Mouse (Mus musculus): ENCODE measurements around the gene Ltbp4. TPM values are rescaled to one million over a fixed set of nuclear protein-coding genes. Genes with fewer than 3 reads are reported as not detected.

Gene Ltbp4
- total RNA-seq, 2 experiments from 2014 or later = 54.5 to 54.8 TPM

GRCm38 (mm10) chr7:27364379-27364778, 26.9 kb upstream of the Ltbp4 start:
- Histone ChIP-seq H3K4me3 (no peak overlapping the region), H3K27ac (no peak overlapping the region)
- TF ChIP-seq CTCF (conservative IDR thresholded peaks at IDR 0.05) = no peak
- DNase-seq (ENCODE audit: low spot score in 2 of 2) = no peak

GRCm38 (mm10) chr7:27361283-27361946, 23.9 kb upstream of the Ltbp4 start:
- Histone ChIP-seq H3K27ac (no peak overlapping the region; the same call in 1 of the 2 replicates), H3K4me3 (peak overlapping the region; percentile 34)
- TF ChIP-seq CTCF (conservative IDR thresholded peaks at IDR 0.05) = no peak
- peak; percentile 98 to 99 for DNase-seq (ENCODE audit: low spot score in 2 of 2)

DNA sequence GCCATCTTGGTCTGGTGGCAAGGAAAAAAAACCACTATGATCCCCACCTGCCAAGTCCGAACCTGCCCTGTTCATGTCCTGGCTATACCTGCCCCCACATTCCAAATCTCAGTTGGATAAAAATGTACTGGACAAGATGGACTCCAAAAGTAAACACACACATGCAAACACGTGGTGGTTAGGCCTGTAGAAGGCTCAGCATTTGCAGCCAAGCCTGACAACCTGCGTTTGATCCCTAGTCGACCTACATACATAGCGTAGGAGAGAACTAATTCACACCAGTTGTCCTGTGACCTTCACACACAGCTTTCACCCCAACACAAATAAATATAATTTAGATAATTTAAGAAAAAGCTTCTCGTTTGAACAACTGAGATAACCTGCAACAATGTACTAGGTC, 23.3 kb upstream of the Ltbp4 start:
- DNase-seq (ENCODE audit: low spot score in 2 of 2) = no peak
- no peak for TF ChIP-seq CTCF (conservative IDR thresholded peaks at IDR 0.05)
- Histone ChIP-seq H3K27ac (no peak overlapping the region), H3K4me3 (no peak overlapping the region)

DNA sequence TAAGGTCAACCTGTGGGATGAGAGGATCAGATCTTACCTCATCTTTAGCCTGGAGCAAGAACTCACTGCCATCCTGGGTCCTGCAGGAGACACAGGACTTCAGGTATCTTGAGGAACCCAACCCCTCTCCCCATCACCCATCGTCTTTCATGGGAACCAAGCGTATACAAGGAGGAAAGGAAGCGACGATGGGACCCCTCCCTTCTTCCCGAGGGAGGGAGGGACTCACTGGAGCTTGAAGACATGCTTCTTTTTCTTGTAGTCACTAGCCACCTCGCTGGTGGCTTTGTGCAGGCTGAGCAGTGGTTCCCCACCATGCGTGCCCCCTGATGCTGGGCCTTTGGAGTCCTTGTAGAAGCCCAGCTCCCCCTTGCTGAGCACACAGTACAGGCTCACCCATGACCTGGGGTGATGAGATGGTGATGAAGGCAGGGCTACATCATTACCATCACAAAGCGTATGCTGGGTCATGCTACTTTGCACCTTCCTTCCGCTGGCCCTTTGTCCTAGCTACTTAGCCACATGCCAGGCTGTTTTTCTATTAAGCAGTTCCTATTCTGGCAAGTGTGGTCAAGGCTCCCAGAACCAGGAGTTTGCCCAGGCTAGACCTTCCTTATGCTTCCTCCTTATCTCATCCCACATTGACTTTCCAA, 22.3 kb upstream of the Ltbp4 start:
- TF ChIP-seq CTCF (conservative IDR thresholded peaks at IDR 0.05) = no peak
- DNase-seq (ENCODE audit: low spot score in 2 of 2) = no peak
- Histone ChIP-seq H3K4me3 (no peak overlapping the region), H3K27ac (no peak overlapping the region)

DNA sequence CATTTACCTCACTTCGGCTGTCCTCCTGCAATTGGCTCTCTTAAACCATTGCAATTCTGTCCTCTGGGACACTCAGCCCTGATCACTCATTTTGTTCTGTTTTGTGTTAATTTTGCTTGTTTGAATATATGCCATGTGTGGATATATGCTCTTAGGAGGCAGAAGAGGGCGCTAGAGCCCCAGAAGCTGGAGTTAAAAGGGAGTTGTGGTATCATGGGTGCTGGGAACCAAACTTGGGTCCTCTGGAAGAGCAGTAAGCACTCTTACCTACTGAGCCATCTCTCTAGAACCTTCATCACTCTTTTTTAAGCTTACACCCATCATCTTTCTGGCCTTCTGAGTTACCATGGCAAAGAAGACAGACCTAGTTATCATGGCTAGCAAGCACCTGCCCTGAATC, 21.7 kb upstream of the Ltbp4 start:
- no peak overlapping the region for H3K4me3 ChIP-seq
- no peak overlapping the region for H3K27ac ChIP-seq
- DNase-seq (ENCODE audit: low spot score in 2 of 2) = no peak
- TF ChIP-seq CTCF (conservative IDR thresholded peaks at IDR 0.05) = peak; percentile 49

DNA sequence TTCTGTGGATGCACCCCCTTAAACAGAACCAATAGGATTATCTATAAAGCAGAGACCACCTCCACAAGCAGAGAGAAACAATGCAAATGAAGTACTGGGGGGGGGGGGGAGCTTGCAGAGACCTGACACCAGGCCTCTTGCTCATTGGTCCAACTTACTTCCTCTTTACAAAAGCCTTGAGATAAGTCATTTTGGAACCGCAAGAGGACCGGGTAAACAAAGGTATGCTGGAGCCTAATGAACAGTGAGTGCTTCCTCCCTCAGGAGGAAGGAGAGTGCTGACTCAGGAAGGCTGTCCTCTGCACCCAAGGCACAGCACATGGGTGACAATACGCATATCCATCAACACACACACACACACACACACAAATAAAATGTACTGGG, 20.1 kb upstream of the Ltbp4 start:
- no peak for DNase-seq (ENCODE audit: low spot score in 2 of 2)
- TF ChIP-seq CTCF (conservative IDR thresholded peaks at IDR 0.05) = no peak
- Histone ChIP-seq H3K27ac (no peak overlapping the region), H3K4me3 (no peak overlapping the region)

- peak within 1 kb of the TSS; percentile 62 for H3K27ac ChIP-seq
- peak within 1 kb of the TSS; percentile 67 for H3K4me3 ChIP-seq
- no peak for TF ChIP-seq CTCF (conservative IDR thresholded peaks at IDR 0.05)
- DNase-seq (ENCODE audit: low spot score in 2 of 2) = no peak
These were observed 19.5 kb upstream of the Ltbp4 start, which contains the start of gene Gm20479 for GRCm38 (mm10) chr7:27356861-27357594. Gene Gm20479, minus strand, starts transcription at chr7:27357419.

DNA sequence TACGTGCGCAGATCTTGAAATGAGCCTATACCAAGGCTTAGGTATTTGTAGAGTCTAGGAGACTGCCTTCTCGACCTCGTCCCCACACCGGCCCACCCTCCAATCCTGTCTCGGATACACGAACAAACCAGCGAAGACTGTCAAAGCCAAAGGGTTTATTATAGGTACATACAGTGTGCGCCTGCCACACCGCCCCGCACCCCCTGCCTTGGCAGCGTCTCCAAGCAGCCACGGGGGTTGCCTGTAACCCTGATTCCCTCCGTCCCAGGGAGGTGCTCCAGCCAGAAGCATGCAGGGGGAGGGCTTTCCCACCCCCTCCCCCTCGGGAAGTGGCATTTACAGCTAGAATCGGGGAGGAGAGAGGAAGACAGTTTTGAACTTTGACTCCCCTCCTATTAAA, 18.8 kb upstream of the Ltbp4 start:
- H3K4me3 ChIP-seq = peak overlapping the region; percentile 67
- DNase-seq (ENCODE audit: low spot score in 2 of 2) = no peak
- TF ChIP-seq CTCF (conservative IDR thresholded peaks at IDR 0.05) = no peak
- H3K27ac ChIP-seq = peak overlapping the region; percentile 62

GRCm38 (mm10) chr7:27355745-27356240, 18.3 kb upstream of the Ltbp4 start, which contains the start of gene Shkbp1:
Gene Shkbp1, minus strand, starts transcription at chr7:27356019.
- TF ChIP-seq CTCF (conservative IDR thresholded peaks at IDR 0.05) = no peak
- peak; percentile 75 to 90 for DNase-seq (ENCODE audit: low spot score in 2 of 2)
- Histone ChIP-seq H3K27ac (peak within 1 kb of the TSS; percentile 75), H3K4me3 (peak within 1 kb of the TSS; percentile 67)

DNA sequence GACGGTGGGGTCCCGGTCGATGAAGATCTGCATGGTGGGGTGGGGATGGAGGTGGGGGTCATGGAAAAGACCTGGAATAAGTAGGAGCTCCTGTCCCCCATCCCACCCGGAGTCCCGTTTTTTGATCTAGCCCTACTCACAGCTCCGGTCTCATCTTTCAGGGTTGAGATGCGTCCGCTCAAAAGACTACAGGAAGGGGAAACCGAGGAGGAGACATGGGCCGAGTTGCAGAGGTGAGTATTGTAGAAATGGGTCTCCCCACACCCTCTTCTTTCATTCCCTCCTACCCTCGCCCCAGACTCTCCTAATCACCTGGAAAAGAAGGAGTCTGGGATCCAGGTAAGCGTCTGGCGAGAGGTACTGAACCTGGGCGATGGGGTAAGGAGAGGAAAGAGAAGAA, 17.8 kb upstream of the Ltbp4 start:
- no peak for TF ChIP-seq CTCF (conservative IDR thresholded peaks at IDR 0.05)
- Histone ChIP-seq H3K27ac (peak overlapping the region; percentile 75; the same call in 1 of the 2 replicates), H3K4me3 (peak overlapping the region; percentile 67)
- no peak for DNase-seq (ENCODE audit: low spot score in 2 of 2)

GRCm38 (mm10) chr7:27354783-27355182, 17.3 kb upstream of the Ltbp4 start:
- Histone ChIP-seq H3K27ac (no peak overlapping the region), H3K4me3 (peak overlapping the region; percentile 67; the same call in 1 of the 2 replicates)
- no peak for TF ChIP-seq CTCF (conservative IDR thresholded peaks at IDR 0.05)
- DNase-seq (ENCODE audit: low spot score in 2 of 2) = no peak

GRCm38 (mm10) chr7:27354144-27354543, 16.7 kb upstream of the Ltbp4 start:
- no peak for DNase-seq (ENCODE audit: low spot score in 2 of 2)
- no peak for TF ChIP-seq CTCF (conservative IDR thresholded peaks at IDR 0.05)
- no peak overlapping the region for H3K4me3 ChIP-seq
- no peak overlapping the region for H3K27ac ChIP-seq

GRCm38 (mm10) chr7:27345444-27345843, 8.0 kb upstream of the Ltbp4 start:
- no peak for DNase-seq (ENCODE audit: low spot score in 2 of 2)
- no peak overlapping the region for H3K27ac ChIP-seq
- TF ChIP-seq CTCF (conservative IDR thresholded peaks at IDR 0.05) = no peak

More at GRCm38 (mm10) chr7:27345444-27345843, 8.0 kb upstream of the Ltbp4 start:
- no peak overlapping the region for H3K4me3 ChIP-seq
